Mouse (Mus musculus) liver, embryonic 14.5 days (tissue): ENCODE measurements around the gene Iqsec3. TPM values are rescaled to one million over a fixed set of nuclear protein-coding genes. Genes with fewer than 3 reads are reported as not detected.

Source experiments
- ATAC-seq: fragments of 200-750 bp; cut with Nextera tagmentation; 2 replicates; pipeline ENCODE4 v1.8.0; 2017; ENCODE audit warnings: moderate number of reproducible peaks, mild to moderate bottlenecking, moderate library complexity; ENCODE audit not compliant: insufficient read depth
- DNase-seq, 3 experiments: peaks; one replicate each; pipeline ENCODE4 v3.0.0-alpha.2; 2012 to 2013; ENCODE audit warnings: low read depth in 3 of 3, low spot score in 3 of 3
- H3K27ac ChIP-seq: fragments of 300-500 bp; sonication (generic); 2 replicates; pipeline ENCODE4 v1.5.1; 2014; ENCODE audit warnings: moderate library complexity, mild to moderate bottlenecking, control low read depth, inconsistent platforms
- H3K27me3 ChIP-seq: fragments of 300-500 bp; sonication (generic); 2 replicates; pipeline ENCODE4 v1.6.1; 2014; ENCODE audit warnings: mild to moderate bottlenecking, low read length, moderate library complexity; ENCODE audit not compliant: control insufficient read depth, insufficient read depth
- H3K36me3 ChIP-seq: fragments of 300-500 bp; sonication (generic); replicated peaks from 2 replicates; pipeline ENCODE4 v1.6.1; 2014; ENCODE audit warnings: low read depth; ENCODE audit not compliant: control insufficient read depth, insufficient read depth
- H3K4me1 ChIP-seq, 2 experiments: fragments of 200-500 bp in 1 of 2; fragments of 300-500 bp in 1 of 2; sonication (generic) in 1 of 2; replicated peaks; 2 replicates each; pipeline ENCODE4 v1.6.1; 2012 to 2014; ENCODE audit warnings: antibody characterized with exemption in 1 of 2, inconsistent platforms in 1 of 2, low read length in 1 of 2; ENCODE audit not compliant: control insufficient read depth in 2 of 2, insufficient read depth in 2 of 2
- H3K4me2 ChIP-seq: fragments of 300-500 bp; sonication (generic); 2 replicates; pipeline ENCODE4 v1.6.1; 2014; ENCODE audit warnings: low read depth, mild to moderate bottlenecking, control low read depth, moderate library complexity
- H3K4me3 ChIP-seq, 2 experiments: fragments of 200-500 bp in 1 of 2; fragments of 300-500 bp in 1 of 2; sonication (generic) in 1 of 2; 2 replicates each; pipeline ENCODE4 v1.5.1; 2012 to 2014; ENCODE audit warnings: low read depth in 2 of 2, low read length in 2 of 2, mild to moderate bottlenecking in 2 of 2, control low read depth in 1 of 2, inconsistent platforms in 1 of 2, moderate library complexity in 1 of 2; ENCODE audit not compliant: insufficient read depth in 1 of 2
- H3K9ac ChIP-seq: fragments of 300-500 bp; sonication (generic); replicated peaks from 2 replicates; pipeline ENCODE4 v1.6.1; 2014; ENCODE audit warnings: mild to moderate bottlenecking, control low read depth, moderate library complexity
- H3K9me3 ChIP-seq: fragments of 300-500 bp; sonication (generic); 2 replicates; pipeline ENCODE4 v1.6.1; 2016; ENCODE audit warnings: low read length, mixed read lengths; ENCODE audit not compliant: control insufficient read depth
- CTCF ChIP-seq: IDR thresholded peaks from 2 replicates; pipeline ENCODE4 v1.5.1; 2016; ENCODE audit warnings: antibody characterized with exemption, low read depth, control low read depth
- EP300 ChIP-seq: IDR thresholded peaks from 2 replicates; pipeline ENCODE4 v1.6.1; 2016; ENCODE audit warnings: antibody characterized with exemption, low read depth
- WGBS: fragments of 180-500 bp; shearing (Covaris S2); extraction: QIAGEN DNeasy Blood & Tissue Kit; methylation state at CpG from one replicate; pipeline ENCODE4 v1.1.7; 2014; ENCODE audit not compliant: insufficient replicate concordance; 5-methylcytosine and 5-hydroxymethylcytosine counted together
- polyA plus RNA-seq, 2 experiments: library from polyadenylated mRNA; depleted of rRNA in 1 of 2; stranded (reverse) in 1 of 2; unstranded in 1 of 2; fragments of >200 nt; fragmentation: Nextera tagmentation in 1 of 2; extraction: Ambion mirVana in 1 of 2; gene quantifications; 2 replicates each; pipeline versions ENCODE4 v1.2.1 to v1.2.3; 2012 to 2014

Gene Iqsec3
- polyA plus RNA-seq, 2 experiments = under 0.01 TPM; not detected in 1

DNA sequence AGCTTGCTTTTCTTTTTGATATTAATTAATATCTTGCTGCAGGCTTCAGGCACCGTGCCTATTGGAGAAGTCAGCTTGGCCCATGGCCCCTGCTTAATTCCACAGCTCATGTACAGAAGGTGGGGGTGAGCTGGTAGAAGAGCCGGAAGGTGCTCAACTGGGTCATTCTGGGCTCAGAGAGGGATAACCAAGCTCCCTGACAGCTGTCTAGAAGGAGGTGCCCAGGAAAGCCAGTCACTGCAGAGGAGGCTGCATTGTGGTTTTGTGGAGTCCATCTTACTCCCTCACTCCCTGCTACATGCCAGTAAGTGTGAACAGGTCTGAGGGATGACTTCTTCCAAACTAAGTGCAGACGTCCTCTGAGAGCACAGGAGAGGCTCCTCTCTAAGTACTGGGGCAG is 26.4 kb upstream of the Iqsec3 start:
- no peak for ATAC-seq
- Histone ChIP-seq H3K4me2 (no peak overlapping the region), H3K36me3 (no peaks in the 10 kb centered on the region), H3K9ac (no peak overlapping the region), H3K27me3 (no peaks in the 10 kb centered on the region), H3K9me3 (no peaks in the 10 kb centered on the region), H3K4me1 (no peaks in the 10 kb centered on the region), H3K4me3 (no peak overlapping the region), H3K27ac (no peak overlapping the region)
- DNase-seq = no peak
- TF ChIP-seq CTCF (no peak), EP300 (no peak)
- 44% methylated on average over 3 of the region's 3 CpGs for WGBS

GRCm38 (mm10) chr6:121498819-121499535 is 25.5 kb upstream of the Iqsec3 start:
- no peaks in the 10 kb centered on the region for H3K9me3 ChIP-seq
- no peak overlapping the region for H3K27ac ChIP-seq
- H3K4me3 ChIP-seq = no peak overlapping the region
- no peak overlapping the region for H3K9ac ChIP-seq
- no peak for ATAC-seq
- WGBS = 19% methylated on average over 9 of the region's 9 CpGs
- H3K4me2 ChIP-seq = no peak overlapping the region
- no peaks in the 10 kb centered on the region for H3K27me3 ChIP-seq
- TF ChIP-seq CTCF (no peak), EP300 (no peak)
- H3K36me3 ChIP-seq = no peaks in the 10 kb centered on the region
- no peak for DNase-seq
- no peaks in the 10 kb centered on the region for H3K4me1 ChIP-seq

DNA sequence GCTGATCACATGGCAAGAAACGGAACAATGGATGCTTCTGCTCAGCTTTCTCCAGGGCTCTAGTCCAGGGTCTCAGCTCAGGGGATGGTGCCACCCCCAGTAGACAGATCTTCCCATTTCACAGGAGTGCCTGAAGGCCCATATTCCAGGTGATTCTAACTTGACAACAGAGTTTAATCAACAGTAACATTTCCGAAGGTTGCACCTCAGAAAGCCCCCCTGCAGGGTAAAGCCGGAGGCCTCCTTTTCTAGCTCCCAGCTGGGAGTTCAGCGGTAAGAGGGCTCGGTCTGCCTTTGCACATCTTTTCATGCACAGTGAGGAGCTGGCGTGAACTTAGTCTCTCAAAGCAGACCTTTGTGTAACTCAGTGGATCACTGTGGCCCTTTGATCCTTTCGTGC is 22.1 kb upstream of the Iqsec3 start:
- Histone ChIP-seq H3K9ac (no peak overlapping the region), H3K36me3 (no peaks in the 10 kb centered on the region), H3K27me3 (no peaks in the 10 kb centered on the region), H3K4me3 (no peak overlapping the region), H3K27ac (no peak overlapping the region), H3K4me1 (no peaks in the 10 kb centered on the region), H3K9me3 (no peaks in the 10 kb centered on the region), H3K4me2 (no peak overlapping the region)
- no peak for DNase-seq
- no peak for ATAC-seq
- TF ChIP-seq EP300 = no peak
- no peak for TF ChIP-seq CTCF
- 46% methylated on average over 7 of the region's 7 CpGs for WGBS

GRCm38 (mm10) chr6:121495026-121495425 is 21.5 kb upstream of the Iqsec3 start:
- WGBS = 64% methylated on average over 1 of the region's 1 CpGs
- no peaks in the 10 kb centered on the region for H3K27me3 ChIP-seq
- no peak overlapping the region for H3K4me2 ChIP-seq
- TF ChIP-seq EP300 = no peak
- no peak overlapping the region for H3K9ac ChIP-seq
- H3K4me1 ChIP-seq = no peaks in the 10 kb centered on the region
- DNase-seq (no peak), ATAC-seq (no peak)
- no peak overlapping the region for H3K4me3 ChIP-seq
- no peak overlapping the region for H3K27ac ChIP-seq
- H3K9me3 ChIP-seq = no peaks in the 10 kb centered on the region
- no peaks in the 10 kb centered on the region for H3K36me3 ChIP-seq

GRCm38 (mm10) chr6:121494319-121494718 is 20.8 kb upstream of the Iqsec3 start:
- DNase-seq (no peak), ATAC-seq (no peak)
- Histone ChIP-seq H3K4me1 (no peaks in the 10 kb centered on the region), H3K4me2 (no peak overlapping the region), H3K27me3 (no peaks in the 10 kb centered on the region), H3K27ac (no peak overlapping the region), H3K9ac (no peak overlapping the region), H3K4me3 (no peak overlapping the region), H3K9me3 (no peaks in the 10 kb centered on the region), H3K36me3 (no peaks in the 10 kb centered on the region)
- 60% methylated on average over 4 of the region's 4 CpGs for WGBS
- TF ChIP-seq EP300 = no peak
- TF ChIP-seq CTCF = no peak
